Mouse (Mus musculus): ENCODE data around the gene Med29.

DNA sequence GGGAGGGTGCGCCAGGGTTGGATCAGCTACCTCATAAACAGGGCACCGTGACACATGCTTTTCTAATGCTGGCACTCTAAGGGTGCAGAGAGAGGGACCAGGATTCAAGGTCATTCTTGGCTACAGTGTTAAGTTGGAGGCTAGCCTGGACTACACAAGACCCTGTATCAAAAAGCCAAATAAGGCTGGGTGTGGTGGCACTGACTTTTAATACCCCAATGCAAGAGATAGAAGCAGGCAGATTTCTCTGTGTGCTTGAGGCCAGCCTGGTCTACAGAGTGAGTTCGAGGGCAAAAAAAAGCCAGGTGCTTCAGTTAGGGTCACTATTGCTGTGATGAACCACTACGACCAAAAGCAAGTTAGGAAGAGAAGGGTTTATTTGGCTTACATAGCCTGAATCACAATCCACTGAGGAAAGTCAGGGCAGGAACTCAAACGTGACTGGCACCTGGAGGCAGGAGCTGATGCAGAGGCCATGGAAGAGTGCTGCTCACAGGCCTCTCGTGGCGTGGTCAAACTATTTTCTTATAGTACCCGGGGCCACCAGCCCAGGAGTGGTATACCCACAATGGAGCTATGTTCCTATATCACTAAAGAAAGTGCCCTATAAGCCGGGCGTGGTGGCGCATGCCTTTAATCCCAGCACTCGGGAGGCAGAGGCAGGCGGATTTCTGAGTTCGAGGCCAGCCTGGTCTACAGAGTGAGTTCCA lies 49.4 kb upstream of the Med29 start:
- TF ChIP-seq GATA1 (IDR thresholded peaks at IDR 0.05; ENCODE audit: low read length) (no peak), TAL1 (IDR thresholded peaks at IDR 0.05; ENCODE audit: low read length) (no peak)

Measured in erythroblast, embryonic 14.5 days (primary cell).